Mouse (Mus musculus) splenic B cell, adult 2 months (primary cell): Measurements from ENCODE around the gene Slc17a7.
"Not testable (repeated sequence)": the region's sequence is repeated elsewhere in the genome, so short reads cannot be mapped to it uniquely, and the experiment has no call there.

ENCODE experiments used
- DNase-seq: peaks from one replicate; pipeline ENCODE4 v3.0.0-alpha.2; 2011; ENCODE audit warnings: low read depth, low spot score
- H3K27me3 ChIP-seq: 2 replicates; pipeline ENCODE4 v1.6.1; 2012; ENCODE audit warnings: mild to moderate bottlenecking, low read length, moderate library complexity, mixed read lengths; ENCODE audit not compliant: control insufficient read depth, poor library complexity, insufficient read depth, severe bottlenecking
- H3K36me3 ChIP-seq: 2 replicates; pipeline ENCODE4 v1.6.1; 2012; ENCODE audit warnings: mild to moderate bottlenecking, low read length, moderate library complexity, mixed read lengths; ENCODE audit not compliant: control insufficient read depth, poor library complexity, insufficient read depth, severe bottlenecking

Slc17a7 gene

GRCm38 (mm10) chr7:45163735-45164490 is at the start of gene Slc17a7:
TSS of gene Slc17a7 (plus strand) at chr7:45163949.
- DNase-seq: peak; percentile 49
- Histone ChIP-seq H3K27me3 (no peaks in the 10 kb centered on the region), H3K36me3 (no peaks in the 10 kb centered on the region; the same call in 1 of the 2 replicates)

GRCm38 (mm10) chr7:45117566-45117965 is 46.2 kb upstream of the Slc17a7 start:
- H3K27me3 ChIP-seq: no peaks in the 10 kb centered on the region
- peak; percentile 54 for DNase-seq
- H3K36me3 ChIP-seq: peaks cover 2% of the 10 kb centered on the region; the same call in 1 of the 2 replicates

GRCm38 (mm10) chr7:45118336-45118735 is 45.4 kb upstream of the Slc17a7 start:
- no peak for DNase-seq
- H3K36me3 ChIP-seq: peaks cover 3% of the 10 kb centered on the region; the same call in 1 of the 2 replicates

GRCm38 (mm10) chr7:45119780-45120709 is 43.7 kb upstream of the Slc17a7 start:
- Histone ChIP-seq H3K36me3 (peaks cover 3% of the 10 kb centered on the region; the same call in 1 of the 2 replicates), H3K27me3 (no peaks in the 10 kb centered on the region)
- DNase-seq: peak; percentile 55

More at GRCm38 (mm10) chr7:45118336-45118735, 45.4 kb upstream of the Slc17a7 start:
- no peaks in the 10 kb centered on the region for H3K27me3 ChIP-seq

- Histone ChIP-seq H3K27me3 (no peaks in the 10 kb centered on the region), H3K36me3 (peaks cover 9% of the 10 kb centered on the region)
- peak; percentile 85 for DNase-seq
Observed at GRCm38 (mm10) chr7:45121404-45121803, 42.3 kb upstream of the Slc17a7 start.

- peaks cover 13% of the 10 kb centered on the region for H3K36me3 ChIP-seq
- no peak for DNase-seq
- no peaks in the 10 kb centered on the region for H3K27me3 ChIP-seq
Observed at GRCm38 (mm10) chr7:45121966-45122365, 41.8 kb upstream of the Slc17a7 start.

- DNase-seq: no peak
- no peaks in the 10 kb centered on the region for H3K27me3 ChIP-seq
- H3K36me3 ChIP-seq: peaks cover 13% of the 10 kb centered on the region
Observed at GRCm38 (mm10) chr7:45122561-45123185, 41.1 kb upstream of the Slc17a7 start.

GRCm38 (mm10) chr7:45123186-45123570 is 40.6 kb upstream of the Slc17a7 start:
- Histone ChIP-seq H3K27me3 (no peaks in the 10 kb centered on the region), H3K36me3 (peaks cover 13% of the 10 kb centered on the region)
- peak; percentile 62 for DNase-seq

GRCm38 (mm10) chr7:45124224-45125143 is 39.3 kb upstream of the Slc17a7 start, which contains the start of gene Rps11:
TSS of gene Rps11 (minus strand) at chr7:45124439.
- DNase-seq: peak; percentile 100
- no peaks in the 10 kb centered on the region for H3K27me3 ChIP-seq
- H3K36me3 ChIP-seq: peaks cover 13% of the 10 kb centered on the region

- peaks cover 13% of the 10 kb centered on the region for H3K36me3 ChIP-seq
- no peak for DNase-seq
- no peaks in the 10 kb centered on the region for H3K27me3 ChIP-seq
Observed at GRCm38 (mm10) chr7:45125144-45125600, 38.6 kb upstream of the Slc17a7 start.

GRCm38 (mm10) chr7:45125649-45126048 is 38.1 kb upstream of the Slc17a7 start:
- not testable (repeated sequence) for H3K27me3 ChIP-seq, DNase-seq
- peaks cover 13% of the 10 kb centered on the region for H3K36me3 ChIP-seq

- Histone ChIP-seq H3K36me3 (peaks cover 13% of the 10 kb centered on the region), H3K27me3 (no peaks in the 10 kb centered on the region)
- DNase-seq: no peak
Observed at GRCm38 (mm10) chr7:45126147-45126843, 37.5 kb upstream of the Slc17a7 start.
